Mouse (Mus musculus) kidney, adult 18-20 months (tissue): Measurements from ENCODE around the gene Ccdc12.

Experiments
- DNase-seq: peaks from one replicate; pipeline ENCODE4 v3.0.0; 2021

Ccdc12 gene

GRCm38 (mm10) chr9:110711532-110711931, 55.2 kb downstream of the Ccdc12 start:
- DNase-seq: no peak

GRCm38 (mm10) chr9:110711996-110712395, 55.7 kb downstream of the Ccdc12 start:
- DNase-seq: no peak

GRCm38 (mm10) chr9:110712545-110712944, 56.2 kb downstream of the Ccdc12 start:
- no peak for DNase-seq

GRCm38 (mm10) chr9:110713389-110713788, 57.1 kb downstream of the Ccdc12 start:
- DNase-seq: no peak

GRCm38 (mm10) chr9:110715426-110715825, 59.1 kb downstream of the Ccdc12 start:
- no peak for DNase-seq

- DNase-seq: peak; percentile 73
Measured at GRCm38 (mm10) chr9:110716775-110717174, 60.5 kb downstream of the Ccdc12 start.

GRCm38 (mm10) chr9:110718071-110718470, 61.8 kb downstream of the Ccdc12 start:
- no peak for DNase-seq

- DNase-seq: no peak
Measured at GRCm38 (mm10) chr9:110718810-110719209, 62.5 kb downstream of the Ccdc12 start.

GRCm38 (mm10) chr9:110719977-110720376, 63.7 kb downstream of the Ccdc12 start:
- no peak for DNase-seq

GRCm38 (mm10) chr9:110722060-110722459, 65.8 kb downstream of the Ccdc12 start:
- no peak for DNase-seq

GRCm38 (mm10) chr9:110725721-110726135, 69.4 kb downstream of the Ccdc12 start:
- DNase-seq: peak; percentile 68

- no peak for DNase-seq
Measured at GRCm38 (mm10) chr9:110726867-110727266, 70.6 kb downstream of the Ccdc12 start.

GRCm38 (mm10) chr9:110729841-110730240, 73.5 kb downstream of the Ccdc12 start:
- peak; percentile 55 for DNase-seq

- no peak for DNase-seq
Measured at GRCm38 (mm10) chr9:110731859-110732258, 75.6 kb downstream of the Ccdc12 start.

- peak; percentile 85 for DNase-seq
Measured at GRCm38 (mm10) chr9:110732623-110733022, 76.3 kb downstream of the Ccdc12 start.

GRCm38 (mm10) chr9:110733102-110733501, 76.8 kb downstream of the Ccdc12 start:
- no peak for DNase-seq

GRCm38 (mm10) chr9:110734154-110734553, 77.9 kb downstream of the Ccdc12 start:
- no peak for DNase-seq

- DNase-seq: no peak
Measured at GRCm38 (mm10) chr9:110736362-110736761, 80.1 kb downstream of the Ccdc12 start.

- DNase-seq: no peak
Measured at GRCm38 (mm10) chr9:110738054-110738453, 81.8 kb downstream of the Ccdc12 start.

GRCm38 (mm10) chr9:110739961-110740360, 83.7 kb downstream of the Ccdc12 start:
- DNase-seq: no peak

- no peak for DNase-seq
Measured at GRCm38 (mm10) chr9:110741711-110742294, 85.5 kb downstream of the Ccdc12 start, which contains the start of gene Myl3. Gene Myl3 (plus strand): TSS chr9:110741861.

GRCm38 (mm10) chr9:110742295-110742950, 86.1 kb downstream of the Ccdc12 start:
- peak; percentile 55 for DNase-seq

- peak; percentile 61 for DNase-seq
Measured at GRCm38 (mm10) chr9:110742951-110743455, 86.7 kb downstream of the Ccdc12 start.
